8 mouse cellular contexts compared by ENCODE assay signal in the genomic region with DNA sequence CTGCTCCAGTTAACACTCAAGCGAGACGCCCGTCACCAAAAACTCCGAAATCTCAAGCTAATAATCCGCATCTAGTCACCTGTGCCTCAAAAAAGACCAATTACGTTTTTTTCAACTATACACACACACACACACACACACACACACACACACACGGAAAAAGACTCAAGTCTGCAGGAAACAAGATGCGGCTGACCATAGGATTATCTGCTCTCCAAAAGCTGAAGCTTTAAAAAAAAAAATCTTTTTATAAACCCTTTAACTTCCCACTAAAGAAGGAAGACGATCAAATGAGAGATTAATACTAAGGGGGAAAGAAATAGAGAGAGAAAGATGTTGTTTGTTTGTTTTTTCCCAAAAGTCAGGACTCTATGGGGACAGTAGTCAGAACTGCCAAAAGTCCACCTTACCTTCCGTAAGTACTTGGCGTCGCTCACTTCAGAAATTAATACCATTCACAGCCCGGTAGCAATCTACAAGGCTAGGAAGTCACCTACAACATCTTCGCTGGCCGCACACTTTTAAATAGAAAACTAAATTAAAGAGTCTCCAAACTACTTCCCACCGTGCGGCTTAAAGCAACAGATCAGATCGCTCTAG. TPM values are rescaled to one million over a fixed set of nuclear protein-coding genes. Genes with fewer than 3 reads are reported as not detected.
A peak's percentile ranks its signal among the peaks of the same experiment; 100 is the strongest.
DNase-seq lines count a peak whose midpoint lies in the region; ATAC-seq and TF ChIP-seq lines count a peak whose summit lies in the region.

No protein-coding gene starts in this region.

- peak overlapping the region; percentile 38 for H3K9ac ChIP-seq in heart, postnatal 0 days (replicated peaks; ENCODE audit: low read depth, low read length)
- no peak overlapping the region for H3K9ac ChIP-seq in forebrain, postnatal 0 days

- 9% methylated on average over 18 of the region's 18 CpGs for WGBS in heart, postnatal 0 days
- WGBS in forebrain, postnatal 0 days, result 6% methylated on average over 18 of the region's 18 CpGs
- under 1% methylated on average over 18 of the region's 18 CpGs for WGBS in midbrain, embryonic 10.5 days

- H3K9me3 ChIP-seq in heart, postnatal 0 days (replicated peaks; ENCODE audit: control insufficient read depth, low read length), result no peaks in the 10 kb centered on the region
- no peaks in the 10 kb centered on the region for H3K9me3 ChIP-seq in forebrain, postnatal 0 days (ENCODE audit: low read length)
- H3K9me3 ChIP-seq in midbrain, embryonic 10.5 days (replicated peaks), result no peaks in the 10 kb centered on the region

- intact Hi-C loops in heart, postnatal 36 days (cut with DNase I), result no loop called here
- intact Hi-C loops in left cerebral cortex, postnatal 25 days (cut with DNase I), result no loop called here

- TF ChIP-seq EP300 in heart, postnatal 0 days (IDR thresholded peaks at IDR 0.05; ENCODE audit: low read depth), result no peak

- no peak for TF ChIP-seq CTCF in heart, postnatal 0 days (IDR thresholded peaks at IDR 0.05; ENCODE audit: low read depth)
- TF ChIP-seq CTCF in forebrain, postnatal 0 days (IDR thresholded peaks at IDR 0.05; ENCODE audit: low read depth), result no peak

- H3K4me1 ChIP-seq in heart, postnatal 0 days (ENCODE audit: control insufficient read depth, insufficient read depth), result no peaks in the 10 kb centered on the region
- peaks cover 6% of the 10 kb centered on the region; the same call in 1 of the 2 replicates for H3K4me1 ChIP-seq in forebrain, postnatal 0 days (ENCODE audit: insufficient read depth)
- peaks cover 29% of the 10 kb centered on the region for H3K4me1 ChIP-seq in midbrain, embryonic 10.5 days

- 0 out of 2 replicates have a peak, but pooled peaks cover 17% of the 10 kb centered on the region for H3K27me3 ChIP-seq in heart, postnatal 0 days (ENCODE audit: control insufficient read depth, insufficient read depth, low read length)
- peaks cover 18% of the 10 kb centered on the region for H3K27me3 ChIP-seq in forebrain, postnatal 0 days (ENCODE audit: insufficient read depth, low read length)
- H3K27me3 ChIP-seq in midbrain, embryonic 10.5 days (ENCODE audit: low read depth, poor library complexity, severe bottlenecking), result peaks cover 78% of the 10 kb centered on the region

- H3K4me2 ChIP-seq in heart, postnatal 0 days (ENCODE audit: low read depth, low read length), result peak overlapping the region; percentile 75
- peak overlapping the region; percentile 65 for H3K4me2 ChIP-seq in forebrain, postnatal 0 days (ENCODE audit: low read depth)

- no peak for DNase-seq in heart, postnatal 0 days (ENCODE audit: low spot score)
- DNase-seq in heart, postnatal 36 days, result no peak
- peak; percentile 29 for DNase-seq in forebrain, postnatal 0 days
- peak; percentile 21 for DNase-seq in midbrain, embryonic 10.5 days (ENCODE audit: low spot score)
- no peak for DNase-seq in left cerebral cortex, postnatal 25 days (ENCODE audit: low spot score in 2 of 2)
- DNase-seq in layer of hippocampus, adult 8-10 months (ENCODE audit: low spot score in 2 of 2), result no peak

- peak overlapping the region; percentile 50 for H3K4me3 ChIP-seq in heart, postnatal 0 days (ENCODE audit: low read depth, low read length)
- H3K4me3 ChIP-seq in forebrain, postnatal 0 days (ENCODE audit: low read depth, low read length), result peak overlapping the region; percentile 40
- H3K4me3 ChIP-seq in midbrain, embryonic 10.5 days, result peak overlapping the region; percentile 59

- H3K27ac ChIP-seq in heart, postnatal 0 days (ENCODE audit: low read depth), result no peak overlapping the region
- H3K27ac ChIP-seq in forebrain, postnatal 0 days (ENCODE audit: low read depth, low read length), result no peak overlapping the region
- no peak overlapping the region for H3K27ac ChIP-seq in midbrain, embryonic 10.5 days (replicated peaks)

- ATAC-seq in heart, postnatal 0 days (ENCODE audit: insufficient read depth, low read depth), result no peak
- peak; percentile 29 for ATAC-seq in activated CD4-positive, CD25-positive, alpha-beta regulatory T cell, adult 4 months
- no peak for ATAC-seq in forebrain, postnatal 0 days
- no peak for ATAC-seq in megakaryocyte progenitor cell, adult 5-6 weeks (replicated peaks; ENCODE audit: poor library complexity)

- H3K36me3 ChIP-seq in heart, postnatal 0 days (replicated peaks; ENCODE audit: control insufficient read depth, insufficient read depth, low read length), result no peaks in the 10 kb centered on the region
- H3K36me3 ChIP-seq in forebrain, postnatal 0 days (ENCODE audit: insufficient read depth), result no peaks in the 10 kb centered on the region
- H3K36me3 ChIP-seq in midbrain, embryonic 10.5 days, result no peaks in the 10 kb centered on the region

RNA-seq across cellular contexts. Expression of a gene that starts 22.7 kb away (rescaled TPM):
- total RNA-seq in heart, postnatal 0 days (2014; rRNA removed; ENCODE audit: low replicate concordance), result 2.5 and 11.2 TPM in 2 replicates
- 1.1 and 1.3 TPM in 2 replicates for polyA plus RNA-seq in heart, postnatal 0 days (2015; fragmentation: Nextera tagmentation; extraction: Ambion mirVana)
- total RNA-seq in heart, postnatal 36 days (2021), result 1 to 10 TPM; 1.6 to 1.7 TPM
- 1 to 10 TPM in 1 of 2 experiments, under 1 TPM in 1; 0.42 to 1.2 TPM for polyA plus RNA-seq in activated CD4-positive, CD25-positive, alpha-beta regulatory T cell, adult 4 months (2017; shearing (Covaris generic))
- 1.2 and 2.7 TPM in 2 replicates for total RNA-seq in forebrain, postnatal 0 days (2014; rRNA removed)
- polyA plus RNA-seq in forebrain, postnatal 0 days (2015; fragmentation: Nextera tagmentation; extraction: Ambion mirVana), result 2.3 and 3.3 TPM in 2 replicates
- polyA plus RNA-seq in midbrain, embryonic 10.5 days (2016; fragmentation: Nextera tagmentation; extraction: Ambion mirVana), result 1.3 and 1.9 TPM in 2 replicates
- 1 to 10 TPM; 1.5 to 2.5 TPM for total RNA-seq in left cerebral cortex, postnatal 25 days (2021)
- 4.4 and 6.1 TPM in 2 replicates for total RNA-seq in megakaryocyte progenitor cell, adult 5-6 weeks (2015)
- total RNA-seq in megakaryocyte progenitor cell, adult 5-6 weeks (2017), result 2.4 and 4.7 TPM in 2 replicates
- 1 to 10 TPM; 1.5 to 4.4 (median 2.6) TPM for total RNA-seq in layer of hippocampus, adult 8-10 months (2022)

Comparison
In these comparisons a context has a peak if more than half of its experiments do, and no peak if none do; other contexts are left out.
1. DNase-seq: peak in forebrain, postnatal 0 days (single experiment) and midbrain, embryonic 10.5 days (single experiment); none in heart, postnatal 0 days (single experiment), heart, postnatal 36 days (0 of 2), left cerebral cortex, postnatal 25 days (0 of 2) and layer of hippocampus, adult 8-10 months (0 of 2).
2. Peak in every context shown above with its lines, with median percentiles within 50 percentile points of each other: H3K4me3 ChIP-seq.